Mouse (Mus musculus): ENCODE measurements at regions not wholly inside any gene's neighbourhood (a gene's known extent, or its start where the extent isn't known, plus 50 kb on each side); places are given as distances from the start of the nearest gene placed in this dataset.

DNA sequence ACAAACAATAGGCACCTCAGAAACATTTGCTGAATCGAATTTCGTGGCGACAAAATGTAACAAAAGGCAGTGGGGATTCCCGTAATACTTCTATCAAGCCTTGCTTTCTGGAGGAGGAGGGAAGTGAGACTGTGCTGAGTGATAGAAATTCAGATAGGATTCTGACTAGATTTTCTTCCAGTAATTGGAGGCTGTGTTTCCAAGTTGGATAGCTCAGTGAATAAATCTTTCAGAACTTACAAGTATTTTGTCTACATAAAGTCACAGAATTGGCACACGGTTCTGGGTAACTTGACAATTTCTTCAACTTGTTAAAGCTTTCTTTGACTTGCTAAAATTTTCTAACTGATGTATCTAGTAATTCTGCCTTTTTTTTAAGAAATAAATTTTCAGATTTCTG is 239.4 kb upstream of the Thsd7b start:
- TF ChIP-seq POLR2A (IDR thresholded peaks at IDR 0.05; ENCODE audit: insufficient read length, low read depth) (no peak), POLR2AphosphoS2 (IDR thresholded peaks at IDR 0.05; ENCODE audit: insufficient read length, low read depth) (no peak), TCF12 (IDR thresholded peaks at IDR 0.05; ENCODE audit: insufficient read depth, poor library complexity, severe bottlenecking) (no peak), E2F4 (IDR thresholded peaks at IDR 0.05; ENCODE audit: insufficient read depth) (no peak), TCF3 (IDR thresholded peaks at IDR 0.05; ENCODE audit: insufficient read length, low read depth) (no peak), USF1 (IDR thresholded peaks at IDR 0.05; ENCODE audit: low read depth) (no peak), MAX (IDR thresholded peaks at IDR 0.05; ENCODE audit: low read depth) (no peak), CEBPB (IDR thresholded peaks at IDR 0.05; ENCODE audit: insufficient read depth, poor library complexity, severe bottlenecking) (no peak)

All from myocyte (in vitro differentiated cells).